ENCODE assay signal across 33 mouse cellular contexts in the genomic region with DNA sequence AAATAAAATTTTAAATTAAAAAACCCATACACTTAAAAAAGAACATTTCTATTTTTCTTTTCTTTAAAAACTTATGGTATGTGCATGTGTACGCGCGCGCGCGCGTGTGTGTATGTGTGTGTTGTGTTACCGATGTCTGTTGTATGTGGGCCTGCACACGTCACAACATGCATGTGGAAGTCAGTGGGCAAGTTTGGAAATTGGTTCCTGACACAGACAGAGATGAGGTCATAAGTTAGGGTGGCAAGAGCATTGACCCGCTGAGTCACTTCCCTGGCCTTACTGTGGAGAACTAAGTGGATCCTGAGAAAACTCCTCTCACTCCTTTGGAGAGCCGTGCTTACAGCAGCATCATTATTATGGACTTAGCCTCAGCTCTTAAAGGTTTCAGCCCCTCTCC. TPM values are rescaled to one million over a fixed set of nuclear protein-coding genes. Genes with fewer than 3 reads are reported as not detected.
"Had no signal": no experiment of that assay in that cellular context is flagged by ENCODE, and none has a peak within 500 bp of the region (broad histone marks: within the 10 kb centered on the region; RNA-seq: fewer than 3 reads in every experiment).

No protein-coding gene starts in this region.

- H3K9ac ChIP-seq: limb, embryonic 12.5 days; limb, embryonic 15.5 days; liver, embryonic 14.5 days; liver, postnatal 0 days; lung, embryonic 14.5 days; midbrain, embryonic 13.5 days; neural tube, embryonic 12.5 days; neural tube, embryonic 15.5 days had no signal

- H3K9me3 ChIP-seq: limb, embryonic 12.5 days; limb, embryonic 15.5 days; megakaryocyte, embryonic 14.5 days; midbrain, embryonic 10.5 days; midbrain, embryonic 13.5 days; neural tube, embryonic 12.5 days; neural tube, embryonic 15.5 days had no signal

- H3K4me2 ChIP-seq: limb, embryonic 12.5 days; limb, embryonic 15.5 days; liver, embryonic 11.5 days; lung, embryonic 14.5 days; midbrain, embryonic 13.5 days; neural tube, embryonic 12.5 days; neural tube, embryonic 15.5 days had no signal

- H3K36me3 ChIP-seq: limb, embryonic 12.5 days; limb, embryonic 15.5 days; midbrain, embryonic 10.5 days; midbrain, embryonic 13.5 days; neural tube, embryonic 12.5 days; neural tube, embryonic 15.5 days had no signal

- H3K27ac ChIP-seq: kidney, postnatal 0 days; layer of hippocampus, adult 2 months; left cerebral cortex, adult 2 months; limb, embryonic 12.5 days; limb, embryonic 15.5 days; liver, embryonic 14.5 days; midbrain, embryonic 10.5 days; midbrain, embryonic 13.5 days; neural tube, embryonic 12.5 days; neural tube, embryonic 15.5 days had no signal

- ATAC-seq: intestine, embryonic 16.5 days; liver, postnatal 0 days; midbrain, embryonic 13.5 days had no signal

- H3K4me1 ChIP-seq: limb, embryonic 12.5 days; limb, embryonic 15.5 days; midbrain, embryonic 10.5 days; midbrain, embryonic 13.5 days; neural tube, embryonic 12.5 days had no signal

- DNase-seq: kidney, adult 18-20 months; kidney, adult 9 months; kidney, postnatal 25 days; layer of hippocampus, adult 9-11 months; layer of hippocampus, postnatal 36 days; left cerebral cortex, postnatal 4 days; liver, postnatal 0 days; lung, embryonic 14.5 days; lung, postnatal 10 days; retina, postnatal 1 day; right cerebral cortex, postnatal 25 days; spleen, adult 18-20 months; thymus, adult 18-20 months; thymus, postnatal 36 days had no signal

- H3K27me3 ChIP-seq: limb, embryonic 12.5 days; limb, embryonic 15.5 days; midbrain, embryonic 13.5 days; neural tube, embryonic 12.5 days; neural tube, embryonic 15.5 days had no signal

- H3K4me3 ChIP-seq: layer of hippocampus, adult 2 months; left cerebral cortex, adult 2 months; limb, embryonic 12.5 days; limb, embryonic 15.5 days; megakaryocyte, embryonic 14.5 days; midbrain, embryonic 10.5 days; midbrain, embryonic 13.5 days; neural tube, embryonic 12.5 days; neural tube, embryonic 15.5 days had no signal

RNA-seq across cellular contexts. Expression of gene Nlrp3, which starts 12.8 kb away (rescaled TPM):
- polyA plus RNA-seq: limb, embryonic 12.5 days had no signal

RNA-seq across cellular contexts. Expression of gene Olfr222, which starts 21.9 kb away (rescaled TPM):
- total RNA-seq: layer of hippocampus, adult 2 months; layer of hippocampus, postnatal 36 days; left cerebral cortex, adult 2 months; left cerebral cortex, postnatal 14 days; left cerebral cortex, postnatal 4 days; midbrain, postnatal 0 days had no signal
- polyA plus RNA-seq: intestine, embryonic 16.5 days; kidney, postnatal 0 days; large intestine, adult 2 months; limb, embryonic 12.5 days; limb, embryonic 15.5 days; liver, embryonic 11.5 days; liver, embryonic 14.5 days; liver, postnatal 0 days; lung, embryonic 14.5 days; midbrain, embryonic 10.5 days; midbrain, embryonic 13.5 days; midbrain, postnatal 0 days; neural tube, embryonic 12.5 days; neural tube, embryonic 15.5 days; stomach, embryonic 16.5 days; urinary bladder, adult 2 months had no signal

RNA-seq across cellular contexts. Expression of gene Olfr223, which starts 39.0 kb away (rescaled TPM):
- total RNA-seq: layer of hippocampus, adult 2 months; layer of hippocampus, postnatal 36 days; left cerebral cortex, adult 2 months; left cerebral cortex, postnatal 14 days; left cerebral cortex, postnatal 4 days; midbrain, postnatal 0 days had no signal
- polyA plus RNA-seq: intestine, embryonic 16.5 days; kidney, postnatal 0 days; large intestine, adult 2 months; limb, embryonic 12.5 days; limb, embryonic 15.5 days; liver, embryonic 11.5 days; liver, embryonic 14.5 days; liver, postnatal 0 days; lung, embryonic 14.5 days; midbrain, embryonic 10.5 days; midbrain, embryonic 13.5 days; midbrain, postnatal 0 days; neural tube, embryonic 12.5 days; neural tube, embryonic 15.5 days; stomach, embryonic 16.5 days; testis, adult 2 months; urinary bladder, adult 2 months had no signal
